In genomic region chrX:50841587-50841986, GRCm38 (mm10) we compare ENCODE assay signal across 8 mouse cellular contexts. TPM values are rescaled to one million over a fixed set of nuclear protein-coding genes. Genes with fewer than 3 reads are reported as not detected.
A peak's percentile ranks its signal among the peaks of the same experiment; 100 is the strongest.
DNase-seq lines count a peak whose midpoint lies in the region; ATAC-seq lines count a peak whose summit lies in the region.

No protein-coding gene starts in this region.

- no peak overlapping the region for H3K27ac ChIP-seq in forebrain, embryonic 13.5 days
- H3K27ac ChIP-seq in liver, embryonic 12.5 days, result peak overlapping the region; percentile 36; the same call in 1 of the 2 replicates

- ATAC-seq in forebrain, embryonic 13.5 days, result peak; percentile 76
- ATAC-seq in liver, embryonic 12.5 days, result peak; percentile 72
- peak; percentile 39; the same call in 1 of the 2 replicates for ATAC-seq in neutrophil, adult 5-6 weeks (ENCODE audit: extremely low read depth, insufficient number of reproducible peaks, low FRiP score, poor library complexity, severe bottlenecking)

- peak; percentile 80 for DNase-seq in heart, adult 11 months
- no peak for DNase-seq in heart, adult 9 months (ENCODE audit: low spot score in 2 of 2)
- DNase-seq in R1 (ENCODE audit: low read depth, low spot score), result peak; percentile 20
- peak; percentile 53 for DNase-seq in induced T-regulatory cell, adult 2 months (ENCODE audit: low read depth)
- peak; percentile 50 to 59 for DNase-seq in thymus, postnatal 36 days

- H3K4me3 ChIP-seq in forebrain, embryonic 13.5 days, result peak overlapping the region; percentile 48
- peak overlapping the region; percentile 62 for H3K4me3 ChIP-seq in liver, embryonic 12.5 days

- 28% methylated on average over 22 of the region's 23 CpGs for WGBS in forebrain, embryonic 13.5 days
- WGBS in liver, embryonic 12.5 days (ENCODE audit: insufficient replicate concordance), result 15% methylated on average over 19 of the region's 23 CpGs

- no peaks in the 10 kb centered on the region for H3K36me3 ChIP-seq in forebrain, embryonic 13.5 days (ENCODE audit: poor library complexity, severe bottlenecking)
- H3K36me3 ChIP-seq in liver, embryonic 12.5 days, result no peaks in the 10 kb centered on the region

- peaks cover 7% of the 10 kb centered on the region; the same call in 1 of the 2 replicates for H3K27me3 ChIP-seq in forebrain, embryonic 13.5 days
- H3K27me3 ChIP-seq in liver, embryonic 12.5 days (replicated peaks), result peaks cover 3% of the 10 kb centered on the region; the same call in 1 of the 2 replicates

- H3K4me2 ChIP-seq in forebrain, embryonic 13.5 days, result peak overlapping the region; percentile 71
- peak overlapping the region; percentile 83 for H3K4me2 ChIP-seq in liver, embryonic 12.5 days

- H3K9me3 ChIP-seq in forebrain, embryonic 13.5 days (replicated peaks), result no peaks in the 10 kb centered on the region
- H3K9me3 ChIP-seq in liver, embryonic 12.5 days (replicated peaks), result no peaks in the 10 kb centered on the region

- peak overlapping the region; percentile 46 for H3K9ac ChIP-seq in forebrain, embryonic 13.5 days
- H3K9ac ChIP-seq in liver, embryonic 12.5 days, result peak overlapping the region; percentile 61

- no peaks in the 10 kb centered on the region for H3K4me1 ChIP-seq in forebrain, embryonic 13.5 days
- H3K4me1 ChIP-seq in liver, embryonic 12.5 days, result 0 out of 2 replicates have a peak, but pooled peaks cover 6% of the 10 kb centered on the region

RNA-seq across cellular contexts. Expression of gene Stk26, which starts 0.7 kb away (rescaled TPM):
- 1.3 and 1.4 TPM in 2 replicates for polyA plus RNA-seq in forebrain, embryonic 13.5 days (2015; fragmentation: Nextera tagmentation; extraction: Ambion mirVana)
- polyA plus RNA-seq in liver, embryonic 12.5 days (2016; fragmentation: Nextera tagmentation; extraction: Ambion mirVana), result 4.0 and 4.5 TPM in 2 replicates
- total RNA-seq in neutrophil, adult 5-6 weeks (2017), result 65.3 and 68.6 TPM in 2 replicates

Comparison
In these comparisons a context has a peak if more than half of its experiments do, and no peak if none do; other contexts are left out.
1. DNase-seq: peak in heart, adult 11 months (single experiment), R1 (single experiment), induced T-regulatory cell, adult 2 months (single experiment) and thymus, postnatal 36 days (2 of 2); none in heart, adult 9 months (0 of 2).
2. Peak in every context shown above with its lines, with median percentiles within 50 percentile points of each other: ATAC-seq.